ENCODE assay signal across 8 mouse cellular contexts in genomic region chr1:135283826-135284291, GRCm38 (mm10). TPM values are rescaled to one million over a fixed set of nuclear protein-coding genes. Genes with fewer than 3 reads are reported as not detected.
DNase-seq lines count a peak whose midpoint lies in the region; ATAC-seq and TF ChIP-seq lines count a peak whose summit lies in the region.

Rnpep (minus strand) TSS chr1:135284084.

- H3K27me3 ChIP-seq in forebrain, embryonic 14.5 days (replicated peaks; ENCODE audit: control insufficient read depth, insufficient read depth, low read length), result no peaks in the 10 kb centered on the region
- H3K27me3 ChIP-seq in liver, embryonic 16.5 days (ENCODE audit: control insufficient read depth, insufficient read depth, low read depth, low read length), result peaks cover 10% of the 10 kb centered on the region; the same call in 1 of the 2 replicates
- no peaks in the 10 kb centered on the region for H3K27me3 ChIP-seq in neural tube, embryonic 13.5 days
- peaks cover 2% of the 10 kb centered on the region for H3K27me3 ChIP-seq in testis, adult 2 months (ENCODE audit: control insufficient read depth, insufficient read depth, low read length)

- DNase-seq in ES-E14 (ENCODE audit: low read depth, low spot score), result peak; percentile 64
- peak; percentile 74 for DNase-seq in cerebellum, adult 11 months
- peak; percentile 81 for DNase-seq in forebrain, embryonic 14.5 days (ENCODE audit: low spot score)
- DNase-seq in heart, postnatal 10 days, result peak; percentile 80 to 81
- DNase-seq in large intestine, adult 2 months (ENCODE audit: low read depth, low spot score), result no peak

- intact Hi-C loops in heart, postnatal 10 days (cut with DNase I), result loop anchor here (2.0 kb wide), 2 partner anchors 29 to 85 kb away; partner anchors contain the start of gene Timm17a

- H3K4me1 ChIP-seq in ES-E14 (ENCODE audit: control insufficient read depth in 2 of 2, insufficient read depth in 2 of 2, low read length in 2 of 2, poor library complexity in 1 of 2), result peaks cover 4 to 9% of the 10 kb centered on the region in 2 experiments; a peak in 3 of 4 replicates
- H3K4me1 ChIP-seq in forebrain, embryonic 14.5 days (ENCODE audit: control insufficient read depth, insufficient read depth, low read length), result peaks cover 12% of the 10 kb centered on the region
- H3K4me1 ChIP-seq in liver, embryonic 16.5 days (ENCODE audit: control insufficient read depth, low read depth, low read length), result peaks cover 2% of the 10 kb centered on the region; the same call in 1 of the 2 replicates
- H3K4me1 ChIP-seq in neural tube, embryonic 13.5 days (replicated peaks), result peaks cover 31% of the 10 kb centered on the region
- peaks cover 14% of the 10 kb centered on the region for H3K4me1 ChIP-seq in testis, adult 2 months (ENCODE audit: control insufficient read depth, insufficient read depth, low read length)

- peak; percentile 93 for ATAC-seq in forebrain, embryonic 14.5 days
- ATAC-seq in liver, embryonic 16.5 days (ENCODE audit: low read depth), result peak; percentile 68
- peak; percentile 93 for ATAC-seq in neural tube, embryonic 13.5 days (ENCODE audit: low read depth)

- no peaks in the 10 kb centered on the region for H3K36me3 ChIP-seq in ES-E14 (ENCODE audit: control insufficient read depth, insufficient read depth, low read length, poor library complexity, severe bottlenecking)
- H3K36me3 ChIP-seq in forebrain, embryonic 14.5 days (ENCODE audit: control insufficient read depth, insufficient read depth, low read length), result peaks cover under 1% of the 10 kb centered on the region
- no peaks in the 10 kb centered on the region for H3K36me3 ChIP-seq in liver, embryonic 16.5 days (ENCODE audit: control insufficient read depth, insufficient read depth)
- H3K36me3 ChIP-seq in neural tube, embryonic 13.5 days, result peaks cover under 1% of the 10 kb centered on the region; the same call in 1 of the 2 replicates
- H3K36me3 ChIP-seq in testis, adult 2 months (ENCODE audit: control insufficient read depth, insufficient read depth, low read length), result no peaks in the 10 kb centered on the region

- in situ Hi-C loops in ES-E14 (cut with MboI; ENCODE audit: low sequenced_read_pairs in 2 of 2, unreplicated experiment in 2 of 2), result no loop called here

- TF ChIP-seq POLR2A in testis, adult 2 months (IDR thresholded peaks at IDR 0.05; ENCODE audit: control insufficient read depth, low read depth, low read length), result peak; percentile 61; the same call in 1 of the 2 replicates

- TF ChIP-seq CTCF in testis, adult 2 months (IDR thresholded peaks at IDR 0.05; ENCODE audit: control insufficient read depth, insufficient read depth, insufficient replicate concordance, low read depth, low read length), result no peak

- H3K9me3 ChIP-seq in ES-E14 (ENCODE audit: control insufficient read depth, insufficient read depth, low read depth, low read length), result no peaks in the 10 kb centered on the region
- no peaks in the 10 kb centered on the region for H3K9me3 ChIP-seq in forebrain, embryonic 14.5 days (replicated peaks; ENCODE audit: control insufficient read depth, low read length)
- H3K9me3 ChIP-seq in liver, embryonic 16.5 days (replicated peaks; ENCODE audit: control insufficient read depth, low read length), result no peaks in the 10 kb centered on the region
- H3K9me3 ChIP-seq in neural tube, embryonic 13.5 days, result no peaks in the 10 kb centered on the region

- WGBS in forebrain, embryonic 14.5 days, result 0% methylated on average over 39 of the region's 39 CpGs
- under 1% methylated on average over 39 of the region's 39 CpGs for WGBS in large intestine, adult 2 months
- WGBS in liver, embryonic 16.5 days (ENCODE audit: insufficient replicate concordance), result under 1% methylated on average over 33 of the region's 39 CpGs
- under 1% methylated on average over 33 of the region's 39 CpGs for WGBS in neural tube, embryonic 13.5 days

- H3K4me3 ChIP-seq in ES-E14 (ENCODE audit: insufficient read depth in 1 of 2, low read depth in 1 of 2, low read length in 2 of 2, poor library complexity in 1 of 2, severe bottlenecking in 1 of 2), result peak within 1 kb of the TSS; percentile 95 to 96
- H3K4me3 ChIP-seq in forebrain, embryonic 14.5 days (ENCODE audit: low read depth, low read length), result peak within 1 kb of the TSS; percentile 85
- H3K4me3 ChIP-seq in liver, embryonic 16.5 days (ENCODE audit: low read depth, low read length), result peak within 1 kb of the TSS; percentile 74
- peak within 1 kb of the TSS; percentile 80 for H3K4me3 ChIP-seq in neural tube, embryonic 13.5 days
- peak within 1 kb of the TSS; percentile 92 for H3K4me3 ChIP-seq in testis, adult 2 months (ENCODE audit: control insufficient read depth, low read depth, low read length)

- H3K4me2 ChIP-seq in forebrain, embryonic 14.5 days (ENCODE audit: low read length), result peak within 1 kb of the TSS; percentile 78
- H3K4me2 ChIP-seq in liver, embryonic 16.5 days (ENCODE audit: low read depth, low read length), result peak within 1 kb of the TSS; percentile 87
- peak within 1 kb of the TSS; percentile 66 for H3K4me2 ChIP-seq in neural tube, embryonic 13.5 days

- peak within 1 kb of the TSS; percentile 91 for H3K9ac ChIP-seq in ES-E14 (ENCODE audit: insufficient read depth, low read depth, low read length, poor library complexity, severe bottlenecking)
- H3K9ac ChIP-seq in forebrain, embryonic 14.5 days (ENCODE audit: low read length), result peak within 1 kb of the TSS; percentile 94
- peak within 1 kb of the TSS; percentile 75 for H3K9ac ChIP-seq in liver, embryonic 16.5 days (ENCODE audit: low read depth, low read length)
- peak within 1 kb of the TSS; percentile 95 for H3K9ac ChIP-seq in neural tube, embryonic 13.5 days

- H3K27ac ChIP-seq in ES-E14 (ENCODE audit: insufficient read depth, low read depth, low read length, poor library complexity, severe bottlenecking), result no peak within 1 kb of the TSS
- peak within 1 kb of the TSS; percentile 88 for H3K27ac ChIP-seq in forebrain, embryonic 14.5 days (ENCODE audit: low read depth, low read length)
- peak within 1 kb of the TSS; percentile 76 for H3K27ac ChIP-seq in liver, embryonic 16.5 days (ENCODE audit: low read length)
- H3K27ac ChIP-seq in neural tube, embryonic 13.5 days (replicated peaks), result peak within 1 kb of the TSS; percentile 90
- H3K27ac ChIP-seq in testis, adult 2 months (ENCODE audit: control insufficient read depth, insufficient read depth, low read depth, low read length), result peak within 1 kb of the TSS; percentile 81

TF ChIP-seq in ES-E14, 5 proteins besides CTCF, POLR2A, EP300 and RAD21:
- TF ChIP-seq CHD2 (IDR thresholded peaks at IDR 0.05; ENCODE audit: low read depth, low read length) (no peak), ZNF384 (IDR thresholded peaks at IDR 0.05; ENCODE audit: low read depth, low read length) (no peak), ZC3H11A (IDR thresholded peaks at IDR 0.05; ENCODE audit: borderline replicate concordance, low read depth, low read length) (no peak), HCFC1 (IDR thresholded peaks at IDR 0.05; ENCODE audit: borderline replicate concordance, insufficient read depth, low read length) (no peak), MAFK (IDR thresholded peaks at IDR 0.05; ENCODE audit: insufficient read depth, low read depth, low read length) (no peak)

RNA-seq across cellular contexts. Expression of gene Rnpep, which starts in this region (rescaled TPM):
- 19.1 and 21.8 TPM in 2 replicates for total RNA-seq in ES-E14 (2012; rRNA removed)
- polyA plus RNA-seq in forebrain, embryonic 14.5 days (2014; fragmentation: Nextera tagmentation; extraction: Ambion mirVana), result 81.4 and 88.9 TPM in 2 replicates
- total RNA-seq in heart, postnatal 10 days (2021), result 10 to 100 TPM; 20.4 to 21.5 TPM
- 93.4 and 112 TPM in 2 replicates for polyA plus RNA-seq in large intestine, adult 2 months (2012; rRNA removed)
- polyA plus RNA-seq in liver, embryonic 16.5 days (2015; fragmentation: Nextera tagmentation; extraction: Ambion mirVana), result 21.4 and 23.8 TPM in 2 replicates
- polyA plus RNA-seq in neural tube, embryonic 13.5 days (2015; fragmentation: Nextera tagmentation; extraction: Ambion mirVana), result 104 and 106 TPM in 2 replicates
- polyA plus RNA-seq in testis, adult 2 months (2012; rRNA removed), result 15.7 and 16.6 TPM in 2 replicates
